Mouse (Mus musculus) liver, adult 2 months (tissue): ENCODE measurements around the gene Grik5.

Source experiments
- CTCF ChIP-seq: fragments of 200-500 bp; IDR thresholded peaks from 2 replicates; pipeline ENCODE4 v1.5.1; 2011; ENCODE audit warnings: low read depth, low read length, control low read depth
- POLR2A ChIP-seq: fragments of 200-500 bp; IDR thresholded peaks from 2 replicates; pipeline ENCODE4 v1.6.1; 2011; ENCODE audit warnings: low read length, control low read depth; ENCODE audit not compliant: insufficient read depth; ENCODE audit errors: extremely low read depth

- TF ChIP-seq CTCF (no peak), POLR2A (no peak)
Measured at GRCm38 (mm10) chr7:24980439-24980838, 91.7 kb downstream of the Grik5 start.
